Mouse (Mus musculus): ENCODE results near the gene Ktn1.

The Ktn1 gene

DNA sequence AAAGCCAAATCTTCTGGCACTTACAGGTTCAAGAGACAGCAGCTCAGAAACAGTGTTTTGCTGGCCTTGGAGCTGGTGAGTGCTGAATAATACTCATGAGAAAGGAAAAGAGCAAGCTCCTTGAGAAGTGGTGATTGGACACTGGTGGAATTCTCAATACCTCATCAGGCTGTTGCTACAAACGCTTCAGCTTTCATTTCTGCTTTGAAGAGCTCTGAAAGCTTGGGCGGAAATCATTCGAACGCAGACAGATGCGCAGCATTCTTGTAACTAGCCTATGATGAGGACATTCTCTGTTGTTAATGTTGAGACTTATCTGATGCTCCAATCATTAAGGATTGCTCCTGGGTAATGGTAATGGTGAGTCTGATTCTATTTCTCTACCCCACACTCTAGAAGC lies at the start of gene Ktn1:
Gene Ktn1 (plus strand): TSS at position 231 of the 400 bp plus-strand sequence.
- peak; percentile 71 for DNase-seq

DNA sequence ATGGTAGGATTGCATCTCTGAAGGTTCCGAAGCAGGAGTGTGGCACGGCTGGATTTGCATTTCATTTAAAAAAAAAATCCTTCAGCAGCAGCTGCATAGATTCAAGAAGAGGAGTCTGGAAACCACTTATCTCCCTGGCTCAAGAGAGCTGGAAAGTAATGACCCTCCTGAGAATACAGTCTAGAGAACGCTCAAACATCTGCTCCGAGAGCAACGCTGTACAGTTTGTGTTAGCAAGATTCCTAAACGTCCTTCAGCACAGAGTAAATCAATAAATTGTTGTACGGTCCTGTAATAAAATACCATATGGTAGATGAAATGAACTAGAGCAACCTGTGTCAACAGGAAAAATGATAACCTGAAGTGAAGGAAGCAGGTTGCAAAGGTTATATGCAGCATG lies 35.0 kb upstream of the Ktn1 start:
- DNase-seq, result peak; percentile 70

DNA sequence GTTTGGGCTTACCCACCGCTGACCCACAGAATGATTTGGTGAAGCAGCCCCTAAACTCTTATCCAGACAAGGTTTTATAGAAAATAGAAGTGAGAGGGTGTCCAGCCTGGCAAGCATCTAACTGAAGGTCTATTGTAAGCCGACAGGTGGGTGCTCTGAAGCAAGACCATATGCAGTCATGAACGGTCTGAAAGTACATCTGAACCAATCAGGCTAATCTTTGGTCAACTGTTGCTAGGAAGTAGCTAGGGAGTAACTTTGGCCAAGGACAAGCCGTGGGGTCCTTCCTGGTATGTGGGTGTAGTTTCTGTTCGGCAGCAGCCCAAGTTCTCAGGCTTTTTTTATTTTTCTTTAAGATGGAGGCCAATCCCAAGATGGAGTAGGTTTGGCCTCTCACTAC lies 29.4 kb upstream of the Ktn1 start:
- DNase-seq, result no peak

DNA sequence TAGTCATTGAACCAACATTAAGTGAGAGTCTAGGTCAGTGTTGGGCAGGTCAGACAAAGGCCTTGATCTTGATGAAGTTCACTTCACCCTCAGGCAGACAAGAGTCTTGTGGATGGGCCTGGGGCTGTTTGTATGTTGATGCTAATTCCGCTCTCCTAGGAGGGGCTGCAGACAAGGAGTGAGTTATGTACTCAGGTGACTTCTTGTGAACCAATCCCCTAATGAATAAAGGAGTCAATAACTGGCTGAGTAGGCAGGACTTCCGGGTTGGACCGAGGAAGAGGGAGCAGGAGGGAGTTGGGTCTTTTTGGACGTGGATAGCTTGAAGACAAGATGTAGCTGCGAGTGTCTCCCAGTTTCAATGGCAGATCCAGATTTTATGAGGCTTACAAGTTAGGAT lies 26.3 kb upstream of the Ktn1 start:
- DNase-seq, result no peak

DNA sequence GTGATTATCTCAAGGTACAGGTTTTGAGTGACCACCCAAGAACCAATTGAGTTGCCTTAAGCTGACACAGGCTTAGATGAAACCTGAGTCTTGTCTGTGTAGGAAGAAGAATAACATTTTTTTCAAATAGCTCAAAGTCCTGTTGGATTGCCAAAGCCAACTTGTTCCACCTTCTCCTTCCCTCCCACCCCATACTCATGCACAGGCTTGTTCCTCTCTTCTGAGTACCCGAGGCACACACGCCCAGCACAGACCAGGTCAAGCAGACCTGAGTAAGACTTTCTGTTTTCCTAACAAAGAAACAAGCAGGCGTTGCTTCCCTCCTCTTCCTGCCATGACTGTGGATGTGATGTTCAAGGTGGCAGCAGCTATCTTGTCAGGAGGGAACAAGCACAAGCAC lies 23.4 kb upstream of the Ktn1 start:
- peak; percentile 13 for DNase-seq

DNA sequence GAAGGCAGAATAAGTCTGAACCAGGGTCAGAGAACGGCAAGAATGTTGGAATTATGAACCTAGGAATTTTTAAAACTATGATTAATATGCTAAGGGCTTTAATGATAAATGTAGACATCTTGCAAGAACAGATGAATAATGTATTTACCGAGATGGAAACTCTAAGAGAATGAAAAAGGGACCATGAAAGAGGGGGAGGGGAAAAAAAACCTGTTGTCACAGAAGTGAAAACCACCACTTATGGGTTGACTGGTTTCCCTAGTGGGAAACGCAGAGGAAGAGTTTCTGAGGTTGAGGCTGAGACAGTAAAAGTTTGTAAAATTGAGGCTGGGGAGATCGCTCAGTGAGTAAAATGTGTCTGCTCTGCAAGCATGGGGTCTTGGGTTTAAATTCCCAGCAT lies 22.1 kb upstream of the Ktn1 start:
- DNase-seq, result no peak

DNA sequence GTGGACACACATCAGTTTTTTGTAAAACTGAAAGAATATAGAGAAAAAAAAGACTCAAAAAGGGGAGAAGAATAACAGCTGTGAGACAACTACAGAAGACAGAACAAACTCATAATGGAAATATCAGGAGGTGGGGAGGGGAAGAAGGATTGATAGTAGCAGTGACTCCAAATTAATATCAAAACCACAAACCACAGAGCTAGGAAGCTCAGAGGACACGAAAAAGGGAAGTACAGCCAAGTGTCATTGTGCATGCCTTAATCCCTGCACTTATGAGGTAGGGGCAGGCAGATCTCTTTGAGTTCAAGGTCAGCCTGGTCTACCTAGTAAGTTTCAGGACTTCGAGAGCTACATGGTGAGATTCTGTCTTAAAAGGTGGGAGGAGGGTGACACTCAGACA lies 21.4 kb upstream of the Ktn1 start:
- peak; percentile 54 for DNase-seq

DNA sequence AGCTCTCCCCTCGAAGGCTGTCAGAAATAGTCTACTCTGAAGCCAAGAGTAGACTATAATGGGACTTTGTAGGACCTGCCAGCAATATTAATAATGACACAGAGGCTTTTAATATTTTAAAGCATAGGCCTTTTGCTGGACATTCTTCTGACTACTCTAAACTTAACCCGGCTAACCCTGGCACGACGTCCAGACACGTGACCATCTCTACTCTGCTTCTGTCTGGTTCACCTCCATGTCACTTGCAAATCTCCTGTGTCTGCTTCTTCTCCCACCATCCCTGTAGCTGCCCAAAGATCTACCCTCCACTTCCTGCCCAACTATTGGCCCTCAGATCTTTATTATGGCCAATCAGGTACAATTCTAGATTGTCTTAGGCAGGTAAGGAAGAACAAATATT lies 20.9 kb upstream of the Ktn1 start:
- peak; percentile 78 for DNase-seq

DNA sequence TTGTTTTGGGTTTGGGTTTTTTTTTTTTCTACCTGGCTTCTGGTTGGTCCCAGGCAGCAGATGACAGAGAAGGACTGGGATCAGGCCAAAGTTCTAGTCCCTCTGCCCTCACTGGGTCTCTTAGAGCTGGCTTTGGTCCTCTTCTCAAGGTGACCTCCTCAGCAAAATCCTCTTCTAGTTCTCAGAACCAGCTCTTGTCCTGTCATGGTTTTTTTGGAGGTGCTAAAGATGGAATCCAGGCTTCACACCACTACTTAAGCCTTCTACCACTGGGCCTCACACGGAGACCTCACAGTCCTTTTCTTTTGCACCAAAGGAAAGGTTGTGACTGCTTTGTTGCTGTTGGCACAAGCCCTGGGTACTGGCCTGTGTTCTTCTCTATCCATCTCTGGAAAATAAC lies 15.8 kb upstream of the Ktn1 start:
- peak; percentile 95 for DNase-seq

DNA sequence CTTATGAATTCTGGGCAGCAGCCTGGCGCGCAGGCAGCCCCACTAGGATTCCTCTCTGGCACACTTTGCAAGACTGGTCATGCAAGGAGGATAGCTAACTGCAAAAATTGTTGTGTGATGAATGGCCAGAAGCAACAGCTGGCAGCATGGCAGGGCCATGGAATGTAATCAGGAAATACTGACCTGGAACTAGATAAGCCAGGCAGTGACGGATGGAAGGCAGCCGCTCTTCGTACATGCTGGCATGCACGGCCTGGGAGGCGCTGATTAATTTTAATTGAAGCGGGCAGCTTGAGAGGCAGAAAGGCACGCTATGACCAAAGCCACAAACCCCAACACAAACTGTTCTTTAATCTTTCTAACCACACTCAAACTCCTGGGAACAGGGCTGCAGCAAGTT lies 13.8 kb upstream of the Ktn1 start:
- DNase-seq, result peak; percentile 95

DNA sequence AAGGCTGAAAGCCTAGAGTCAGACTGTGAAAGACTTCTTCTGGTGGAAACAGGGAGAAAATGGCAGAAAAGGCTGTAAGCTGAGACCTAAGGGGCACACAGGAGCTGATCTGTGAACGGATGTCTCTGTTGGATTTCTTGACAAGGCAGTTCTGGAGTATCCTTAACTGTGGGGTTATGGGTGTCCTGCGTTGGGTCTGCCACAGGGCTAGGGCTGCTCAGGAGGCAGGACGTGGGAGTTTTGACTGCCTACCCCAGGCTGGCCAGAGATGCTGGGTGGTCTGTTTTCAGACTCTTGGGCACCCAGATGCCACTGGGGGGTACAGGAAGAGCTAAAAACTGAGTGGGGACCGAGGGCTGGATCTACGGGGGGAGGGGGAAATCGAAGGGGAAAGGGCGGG lies 13.4 kb upstream of the Ktn1 start:
- peak; percentile 54 for DNase-seq

DNA sequence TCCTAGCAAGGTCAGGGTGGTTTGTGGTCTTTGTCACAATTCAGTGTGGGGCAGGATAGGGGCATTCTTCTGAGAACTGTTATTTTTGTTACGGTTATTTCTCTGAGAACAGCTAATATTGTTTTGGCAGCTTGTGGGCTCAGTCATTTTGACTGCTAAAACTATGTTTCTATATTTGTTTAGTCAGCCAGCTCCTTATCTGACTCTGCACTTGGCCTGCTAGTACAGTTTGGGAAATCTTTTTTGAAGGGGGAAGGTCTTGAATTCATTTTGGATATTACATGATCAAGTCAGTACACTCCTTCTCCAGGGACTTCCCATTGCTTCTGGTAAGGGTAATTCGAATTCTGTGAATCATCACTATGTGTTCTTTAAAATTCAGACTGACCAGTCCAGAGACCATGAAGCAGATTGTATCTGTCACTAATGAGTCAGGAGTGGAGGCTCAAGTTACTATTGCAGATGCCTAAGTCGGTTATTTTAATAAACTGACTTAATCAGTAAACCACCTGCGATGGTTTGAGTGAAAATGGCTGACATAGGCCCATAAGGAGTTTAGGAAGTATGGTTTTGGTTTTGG lies 9.8 kb upstream of the Ktn1 start:
- DNase-seq, result no peak

DNA sequence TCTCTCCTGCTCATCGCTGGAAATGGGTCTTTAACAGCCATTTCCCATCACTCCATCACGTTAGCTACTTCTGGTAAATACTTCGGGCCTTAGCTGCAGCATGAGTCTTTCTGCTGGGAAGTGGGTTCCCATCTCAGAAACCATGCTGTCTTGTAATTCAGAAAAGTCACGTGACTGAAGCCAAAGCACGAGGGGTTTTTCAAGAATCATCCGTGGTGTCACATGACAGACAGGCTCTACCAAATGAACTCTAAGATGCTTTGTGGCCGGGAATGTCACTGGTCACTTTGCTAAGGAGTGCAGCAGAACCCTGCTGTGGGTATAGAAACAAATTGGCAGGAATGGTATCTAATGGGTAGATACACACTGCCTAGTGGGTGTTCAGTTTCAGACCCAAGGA lies 2.6 kb upstream of the Ktn1 start:
- DNase-seq, result no peak

DNA sequence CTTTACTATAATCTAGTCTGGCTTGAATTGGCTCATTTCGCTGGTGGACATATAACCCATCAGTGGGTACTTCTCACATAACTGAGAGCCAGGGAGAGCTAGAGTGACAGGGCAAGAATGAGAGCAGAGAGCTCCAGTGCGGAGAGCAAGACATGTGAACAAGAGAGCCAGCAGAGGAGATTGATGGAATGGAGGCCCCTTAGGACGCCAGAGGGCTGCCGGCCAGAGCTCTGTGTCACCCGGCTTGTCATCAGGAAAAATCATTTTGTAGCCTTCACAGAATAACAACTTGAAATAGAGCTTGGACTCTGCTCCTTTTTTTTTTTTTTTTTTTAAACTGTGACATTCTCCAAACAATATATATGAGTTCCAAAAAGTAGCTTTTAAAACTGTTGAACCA lies 2.0 kb upstream of the Ktn1 start:
- DNase-seq, result peak; percentile 89

DNA sequence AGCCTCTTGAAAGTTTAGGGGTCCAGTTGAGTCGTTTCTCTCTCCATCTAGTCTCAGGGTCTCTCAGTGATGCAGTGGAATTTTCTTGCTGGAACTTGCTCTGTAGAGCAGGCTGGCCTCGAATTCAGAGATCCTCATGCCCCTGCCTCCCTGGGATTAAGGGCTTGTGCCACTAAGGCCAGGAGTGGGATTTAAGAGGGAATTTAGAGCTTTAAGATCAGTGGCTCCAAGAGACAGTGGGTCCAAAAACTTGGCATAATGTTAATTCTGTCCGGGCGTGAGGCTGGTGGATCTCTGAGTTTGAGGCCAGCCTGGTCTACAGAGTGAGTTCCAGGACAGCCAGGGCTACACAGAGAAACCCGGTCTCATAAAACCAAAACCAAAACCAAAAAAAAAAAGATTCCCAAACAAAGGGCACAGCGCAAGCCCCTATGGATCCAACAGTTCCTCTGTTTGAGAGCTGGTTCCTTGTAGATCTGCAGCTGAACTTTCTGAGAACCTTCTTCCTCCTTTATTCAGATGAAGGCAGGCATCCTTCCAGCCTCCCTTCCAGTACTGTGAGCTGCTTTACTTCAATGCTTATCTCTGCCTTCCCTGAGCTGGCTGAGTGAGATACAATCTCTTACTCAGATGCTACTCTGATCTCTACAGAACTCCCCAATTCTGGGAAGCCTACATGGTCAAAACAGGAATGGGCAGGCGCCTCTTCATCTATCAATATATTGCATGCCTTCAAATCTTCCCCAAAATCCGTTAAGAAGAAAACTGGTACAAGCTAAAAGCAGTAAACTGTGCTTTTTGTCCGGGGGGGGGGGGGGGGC lies 1.3 kb upstream of the Ktn1 start:
- DNase-seq, result peak; percentile 61

DNA sequence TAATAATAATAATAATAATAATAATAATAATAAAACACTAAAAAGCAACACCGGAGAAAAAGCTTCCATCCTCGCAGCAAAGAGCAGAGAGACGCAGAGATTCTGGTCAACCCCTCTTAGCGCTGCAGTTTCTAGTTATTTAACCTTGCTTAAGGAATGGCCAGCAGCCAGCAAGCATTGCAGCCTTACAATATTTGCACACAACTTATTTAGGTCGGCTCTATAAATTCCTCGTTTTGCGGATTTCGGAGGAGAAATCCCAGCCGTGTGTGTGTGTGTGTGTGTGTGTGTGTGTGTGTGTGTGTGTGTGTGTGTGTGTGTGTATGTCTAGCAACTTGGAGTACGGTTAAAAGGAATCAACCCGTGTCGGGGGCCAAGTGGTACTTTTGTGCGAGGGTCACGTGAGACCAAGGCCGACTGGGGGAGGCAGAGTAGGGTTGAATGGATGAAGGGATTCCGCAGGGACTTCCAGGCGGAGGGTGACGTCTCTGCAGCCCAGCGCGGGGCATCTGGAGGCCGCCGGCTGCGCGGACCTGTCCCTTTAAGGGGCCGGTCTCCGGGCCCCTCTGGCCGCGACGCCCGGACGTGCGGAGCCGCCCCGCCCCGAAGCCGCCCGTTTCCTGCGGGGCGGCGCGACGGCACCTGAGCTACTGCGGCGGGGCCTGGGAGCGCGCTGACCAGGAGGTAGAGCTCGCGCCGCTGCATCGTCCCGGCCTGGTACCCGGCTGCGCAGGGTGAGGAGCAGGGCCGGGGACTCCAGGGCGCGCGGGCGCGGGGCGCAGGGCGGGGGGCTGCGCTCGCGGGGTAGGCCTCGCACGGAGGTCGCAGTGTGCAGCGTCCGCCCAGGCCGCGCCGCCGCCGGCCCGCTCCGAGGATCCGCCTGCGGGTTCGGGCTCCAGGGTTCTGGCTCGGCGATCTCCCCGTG lies 720 bp downstream of the Ktn1 start:
- DNase-seq, result peak; percentile 99

DNA sequence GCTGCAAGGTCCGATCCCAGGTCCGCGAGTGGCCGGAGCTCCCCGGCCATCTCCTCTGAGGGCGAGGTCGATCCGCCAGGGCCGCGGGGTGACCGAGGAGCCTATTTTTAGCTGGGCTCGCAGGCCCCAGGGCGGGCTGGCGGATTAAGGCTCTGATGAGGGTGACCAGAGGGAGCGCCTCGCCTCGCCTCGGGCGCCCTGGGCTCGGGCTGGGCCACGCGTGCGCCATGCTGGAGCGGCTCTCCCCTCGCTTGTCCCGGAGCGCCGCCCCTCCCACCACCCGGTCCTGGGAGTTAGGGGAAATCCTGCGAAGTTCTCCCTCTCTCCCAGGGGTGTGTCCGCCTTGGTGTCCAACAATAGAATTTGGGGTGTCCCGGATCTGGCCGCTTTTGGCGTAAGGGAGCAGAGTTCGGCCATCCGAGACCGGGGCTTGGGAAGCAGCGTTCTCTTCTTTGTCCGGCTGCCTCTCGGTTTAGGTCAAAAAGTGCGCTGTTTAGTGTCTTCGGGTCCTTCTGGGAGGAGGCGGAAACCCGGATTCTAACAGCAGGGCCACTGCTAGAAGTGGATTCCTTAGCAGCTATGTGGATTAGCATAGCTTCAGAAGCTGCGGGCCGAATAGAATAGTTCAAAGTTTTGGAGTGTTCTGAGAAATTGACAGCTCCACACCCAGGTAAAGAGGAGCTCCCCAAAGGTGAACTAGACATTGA lies 1.5 kb downstream of the Ktn1 start:
- DNase-seq, result peak; percentile 96

DNA sequence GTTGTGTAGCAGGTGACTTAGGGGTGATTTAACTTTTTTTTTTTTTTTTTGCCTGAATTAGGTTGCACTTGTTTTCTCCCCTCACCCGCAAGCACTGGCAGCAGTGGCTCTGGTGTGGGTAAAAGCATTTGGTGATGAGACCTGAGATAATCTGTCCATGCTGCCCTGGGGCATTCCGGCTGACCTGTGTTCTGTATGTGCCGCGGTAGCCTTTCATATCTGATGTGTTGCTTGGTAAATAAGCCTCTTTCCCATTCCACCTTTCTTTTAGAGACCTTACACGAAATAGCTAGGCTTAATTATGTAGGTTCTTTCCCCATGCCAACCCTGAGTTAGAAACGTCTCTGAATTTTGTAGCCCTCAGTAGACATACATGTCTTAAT lies 2.1 kb downstream of the Ktn1 start:
- DNase-seq, result no peak

DNA sequence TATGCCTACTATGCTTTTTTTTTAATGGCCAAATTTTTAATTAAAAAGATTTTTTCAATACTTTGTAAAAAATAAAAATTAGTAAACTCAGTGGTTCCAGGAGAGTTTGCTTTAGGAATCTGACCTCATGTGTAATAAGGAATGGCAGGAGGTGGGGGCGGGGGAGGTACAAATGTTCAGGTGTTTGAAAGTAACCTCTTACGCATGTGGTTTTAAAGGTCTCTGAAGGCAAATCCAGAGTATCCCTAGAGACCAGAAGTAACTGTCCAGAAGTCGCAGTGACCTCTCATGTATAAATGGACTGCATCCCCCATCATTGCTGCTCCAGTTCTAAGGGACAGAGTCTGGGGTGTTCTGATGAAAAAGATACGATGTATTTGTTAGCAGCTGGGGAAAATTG lies 3.0 kb downstream of the Ktn1 start:
- no peak for DNase-seq

DNA sequence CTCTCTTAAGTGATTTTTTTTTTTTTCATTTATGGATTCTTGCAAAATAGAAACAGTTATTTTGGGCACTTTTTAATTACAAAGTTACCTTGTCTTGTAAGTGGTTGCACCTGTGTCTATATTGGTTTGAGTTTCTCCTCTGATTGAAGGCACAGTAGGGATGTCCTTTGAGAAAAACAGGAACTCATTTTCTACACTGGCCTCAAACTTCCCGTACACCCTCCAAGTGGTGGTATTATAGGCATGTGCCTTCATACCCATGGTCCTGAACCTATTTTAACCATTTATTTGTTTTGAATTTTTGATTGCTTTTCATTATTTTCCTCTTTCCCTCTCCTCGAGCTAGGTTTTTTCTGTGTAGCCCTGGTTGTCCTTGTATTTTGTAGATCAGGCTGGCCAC lies 7.2 kb downstream of the Ktn1 start:
- no peak for DNase-seq

DNA sequence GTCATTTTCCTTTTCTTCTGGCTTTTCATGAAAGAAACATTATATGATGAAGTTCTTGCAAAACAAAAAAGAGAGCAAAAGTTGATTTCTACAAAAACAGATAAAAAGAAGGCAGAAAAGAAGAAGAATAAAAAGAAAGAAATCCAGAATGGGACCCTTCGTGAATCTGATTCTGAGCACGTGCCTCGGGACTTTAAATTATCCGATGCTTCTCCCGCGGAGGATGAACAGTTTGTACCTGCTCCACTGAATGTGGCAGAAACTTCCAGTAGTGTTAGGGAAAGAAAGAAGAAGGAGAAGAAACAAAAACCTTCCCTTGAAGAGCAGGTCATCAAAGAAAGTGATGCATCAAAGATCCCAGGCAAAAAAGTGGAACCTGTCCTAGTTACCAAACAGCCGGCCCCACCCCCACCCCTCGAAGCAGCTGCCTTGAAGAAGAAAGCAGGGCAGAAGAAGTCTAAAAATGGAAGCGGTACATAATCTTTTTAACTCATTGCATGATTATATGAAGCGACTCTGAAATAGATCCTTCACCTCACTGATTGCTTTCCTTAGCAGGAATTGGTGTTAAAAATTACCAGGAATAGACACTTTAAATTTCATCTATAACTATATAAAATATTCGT lies 15.7 kb downstream of the Ktn1 start:
- no peak for DNase-seq

DNA sequence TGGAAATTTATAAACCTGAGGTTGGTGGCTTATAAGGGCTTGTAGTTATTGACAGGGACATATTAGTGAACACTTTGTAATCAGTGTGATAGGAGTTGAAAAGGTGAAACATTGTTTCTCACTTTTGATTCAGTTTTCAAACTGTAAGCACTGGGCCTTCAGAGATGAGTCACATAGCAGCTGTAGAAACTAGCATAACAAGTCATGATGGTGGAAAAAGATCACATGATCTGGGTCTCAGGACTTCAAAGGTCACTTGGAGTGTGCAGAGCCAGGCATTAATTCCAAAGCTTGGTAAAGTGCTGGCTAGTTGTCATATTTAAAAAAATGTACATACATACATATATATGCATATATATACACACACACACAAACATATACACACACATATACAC lies 16.2 kb downstream of the Ktn1 start:
- DNase-seq, result no peak

Measured in heart, adult 11 months (tissue).